Mouse (Mus musculus) ZHBTc4 (cell line): ENCODE results near the gene Engase.

ENCODE experiments used
- DNase-seq: peaks from one replicate; pipeline ENCODE4 v3.0.0-alpha.2; 2011; ENCODE audit warnings: low read depth, low spot score

Engase gene

GRCm38 (mm10) chr11:118520932-118521331 is 44.3 kb downstream of the Engase start:
- DNase-seq = no peak

- DNase-seq = no peak
Measured at GRCm38 (mm10) chr11:118523496-118524145, 47.0 kb downstream of the Engase start.

GRCm38 (mm10) chr11:118525059-118525458 is 48.4 kb downstream of the Engase start:
- DNase-seq = no peak

- no peak for DNase-seq
Measured at GRCm38 (mm10) chr11:118528761-118529160, 52.1 kb downstream of the Engase start.

- no peak for DNase-seq
Measured at GRCm38 (mm10) chr11:118530313-118530712, 53.7 kb downstream of the Engase start.

GRCm38 (mm10) chr11:118534382-118535092 is 57.9 kb downstream of the Engase start:
- DNase-seq = peak; percentile 81

- no peak for DNase-seq
Measured at GRCm38 (mm10) chr11:118538008-118538407, 61.4 kb downstream of the Engase start.
